Mouse (Mus musculus): ENCODE data around the gene Vipr1.

Vipr1 gene

GRCm38 (mm10) chr9:121677476-121677875 lies 35.0 kb downstream of the Vipr1 start:
- no peak for DNase-seq (ENCODE audit: low spot score)

GRCm38 (mm10) chr9:121679549-121679948 lies 37.0 kb downstream of the Vipr1 start:
- peak; percentile 37 for DNase-seq (ENCODE audit: low spot score)

- no peak for DNase-seq (ENCODE audit: low spot score)
Observed at GRCm38 (mm10) chr9:121681191-121681590, 38.7 kb downstream of the Vipr1 start.

DNA sequence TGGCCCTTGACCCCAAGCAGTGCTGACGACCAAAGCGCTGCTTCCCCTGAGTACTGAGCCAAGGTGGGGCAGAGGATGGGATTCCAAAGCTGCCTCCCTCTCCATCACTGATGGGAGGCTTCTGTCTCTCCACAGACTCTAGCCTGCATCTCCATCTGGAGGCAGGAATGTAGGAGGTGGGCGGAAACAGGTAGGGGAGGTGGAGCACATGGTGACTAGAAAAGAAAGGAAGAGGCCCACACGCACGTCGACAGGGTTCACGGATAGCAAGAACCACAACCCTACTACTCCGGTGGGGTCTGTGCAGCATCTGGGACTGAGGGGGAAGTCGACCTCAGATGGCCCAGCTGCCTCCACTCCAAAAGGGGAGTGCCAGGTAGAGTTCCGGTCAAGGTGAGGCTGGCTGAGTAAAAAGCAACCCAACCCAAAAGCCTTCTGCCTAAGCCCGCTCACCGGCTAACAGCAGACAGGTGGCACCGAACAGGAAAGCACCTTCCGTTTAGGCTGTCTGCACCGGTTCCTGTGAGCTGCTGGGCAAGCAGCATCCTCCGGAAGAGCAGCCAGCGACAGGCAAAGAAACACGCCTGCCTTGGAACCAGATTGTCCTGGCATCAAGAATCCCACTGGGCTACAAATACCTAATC lies 39.6 kb downstream of the Vipr1 start:
- DNase-seq (ENCODE audit: low spot score) = no peak

- DNase-seq (ENCODE audit: low spot score) = no peak
Observed at GRCm38 (mm10) chr9:121684702-121685101, 42.2 kb downstream of the Vipr1 start.

DNA sequence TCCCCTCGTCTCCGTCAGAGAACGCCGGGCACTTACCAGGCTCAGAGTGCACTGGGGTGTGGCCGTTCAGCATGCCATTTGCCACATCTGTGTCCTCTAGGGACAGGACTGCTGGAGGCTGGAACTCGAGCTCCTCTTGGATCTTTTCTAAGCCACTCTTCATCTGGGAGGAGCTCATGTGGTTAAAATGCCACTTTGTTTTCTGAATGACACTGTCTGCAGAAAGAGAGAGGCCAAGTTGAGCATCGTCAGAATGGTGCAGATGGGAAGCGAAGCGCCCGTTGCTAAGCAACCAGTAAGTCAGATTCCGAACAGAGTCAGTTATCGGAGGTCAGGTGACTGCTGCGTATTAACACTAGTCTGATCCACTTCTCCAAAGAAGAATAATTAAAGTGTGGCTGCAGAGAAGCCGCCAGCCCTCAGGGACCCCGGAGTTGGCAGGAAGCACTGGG lies 47.7 kb downstream of the Vipr1 start:
- no peak for DNase-seq (ENCODE audit: low spot score)

DNA sequence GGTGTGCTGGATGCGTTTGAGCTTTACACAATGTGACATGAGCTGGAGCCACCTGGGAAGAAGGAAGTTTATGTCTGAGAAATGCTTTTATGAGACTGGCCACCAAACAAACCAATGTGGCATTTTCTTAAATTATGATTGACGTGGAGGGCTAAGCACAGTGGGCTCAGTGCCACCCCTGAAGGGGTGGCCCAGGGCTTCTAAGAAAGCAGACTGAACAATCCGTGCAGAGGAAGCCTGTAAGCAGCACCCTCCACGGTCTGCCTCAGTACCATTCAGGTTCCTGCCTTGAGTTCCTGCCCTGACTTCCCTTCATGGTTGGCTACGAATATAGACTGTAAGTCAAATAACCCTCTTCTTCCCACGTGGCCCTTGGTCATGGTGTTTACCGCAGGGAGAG lies 48.2 kb downstream of the Vipr1 start:
- no peak for DNase-seq (ENCODE audit: low spot score)

GRCm38 (mm10) chr9:121694736-121695135 lies 52.2 kb downstream of the Vipr1 start:
- no peak for DNase-seq (ENCODE audit: low spot score)

- DNase-seq (ENCODE audit: low spot score) = no peak
Observed at GRCm38 (mm10) chr9:121696626-121697025, 54.1 kb downstream of the Vipr1 start.

DNA sequence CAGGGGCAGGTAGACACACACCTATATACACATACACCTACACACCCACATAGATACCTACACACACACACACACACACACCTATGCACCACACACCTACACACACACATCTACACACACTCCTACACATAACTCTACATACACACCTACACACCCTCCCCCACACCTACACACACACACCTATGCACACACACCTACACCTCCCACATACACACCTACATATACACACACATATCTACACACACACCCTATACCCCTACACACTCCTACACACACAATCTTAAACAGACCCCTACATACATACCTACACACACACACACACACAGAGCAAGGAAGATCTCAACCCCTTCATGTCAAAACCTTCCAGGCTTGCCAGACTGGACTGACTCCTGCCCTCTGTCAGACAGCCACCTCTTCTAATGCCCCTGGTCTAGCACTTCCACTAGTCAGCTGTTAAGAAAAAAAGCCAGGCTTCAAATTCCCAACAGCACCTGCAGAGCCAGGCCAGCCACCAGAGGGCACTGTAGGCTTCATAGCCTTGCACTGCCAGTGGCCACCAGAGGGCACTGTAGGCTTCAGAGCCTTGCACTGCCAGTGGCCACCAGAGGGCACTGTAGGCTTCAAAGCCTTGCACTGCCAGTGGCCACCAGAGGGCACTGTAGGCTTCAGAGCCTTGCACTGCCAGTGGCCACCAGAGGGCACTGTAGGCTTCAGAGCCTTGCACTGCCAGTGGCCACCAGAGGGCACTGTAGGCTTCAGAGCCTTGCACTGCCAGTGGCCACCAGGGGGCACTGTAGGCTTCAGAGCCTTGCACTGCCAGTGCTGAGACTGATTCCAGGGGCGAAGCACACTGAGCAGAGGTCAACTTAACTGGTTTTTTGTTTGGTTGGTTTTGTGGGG lies 54.9 kb downstream of the Vipr1 start:
- peak; percentile 58 for DNase-seq (ENCODE audit: low spot score)

DNA sequence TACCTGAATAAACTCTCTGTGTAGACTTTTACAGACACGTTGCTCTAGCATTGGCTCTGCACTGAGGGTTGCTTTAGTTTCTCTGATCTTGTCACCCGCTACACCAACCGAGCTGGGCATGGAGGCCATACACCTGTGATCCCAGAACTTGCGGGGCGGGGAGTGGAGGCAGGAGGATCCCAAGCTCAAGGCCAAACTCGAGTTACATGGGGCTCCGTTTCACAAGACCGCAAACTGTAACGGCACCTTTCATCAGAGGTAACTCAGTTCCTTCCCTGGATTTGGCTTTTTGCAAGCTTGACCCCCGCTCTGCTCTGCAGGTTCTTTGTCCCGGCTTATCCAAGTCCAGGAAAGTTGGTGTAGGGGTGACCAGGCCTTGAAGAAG lies 61.7 kb downstream of the Vipr1 start:
- no peak for DNase-seq (ENCODE audit: low spot score)

- DNase-seq (ENCODE audit: low spot score) = peak; percentile 75
Observed at GRCm38 (mm10) chr9:121704646-121705625, 62.4 kb downstream of the Vipr1 start, which contains the start of gene Sec22c. Gene Sec22c (minus strand): TSS chr9:121705490.

DNA sequence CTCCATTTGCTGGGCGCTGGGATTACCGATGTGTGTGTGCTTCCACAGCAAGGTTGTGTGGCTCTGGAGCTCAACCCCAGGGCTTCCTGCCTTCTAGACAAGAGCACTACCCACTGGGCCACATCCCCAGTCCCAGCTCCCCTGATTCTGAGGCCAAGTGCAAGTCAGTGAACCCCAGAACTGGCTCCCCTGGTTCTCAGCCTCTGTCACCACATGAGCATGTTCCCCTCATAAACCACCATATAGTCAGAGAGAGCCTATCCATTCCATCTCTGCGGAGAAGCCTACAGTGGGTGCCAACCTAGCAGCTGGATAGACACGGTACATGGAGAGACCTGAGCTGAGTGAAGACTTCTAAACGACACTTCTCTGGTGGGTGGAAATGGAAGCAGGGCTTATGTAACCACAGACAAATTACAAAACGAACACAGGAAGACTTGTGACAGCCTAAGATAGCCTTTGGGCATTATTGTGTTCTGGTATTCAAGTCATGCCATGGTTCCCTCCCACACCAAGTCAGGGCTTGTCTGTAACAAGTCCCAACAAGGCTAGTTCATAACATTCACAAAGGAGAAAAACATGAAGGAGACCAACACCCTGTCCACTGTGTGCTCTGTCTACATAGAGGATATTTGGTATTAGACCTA lies 63.6 kb downstream of the Vipr1 start:
- DNase-seq (ENCODE audit: low spot score) = no peak

DNA sequence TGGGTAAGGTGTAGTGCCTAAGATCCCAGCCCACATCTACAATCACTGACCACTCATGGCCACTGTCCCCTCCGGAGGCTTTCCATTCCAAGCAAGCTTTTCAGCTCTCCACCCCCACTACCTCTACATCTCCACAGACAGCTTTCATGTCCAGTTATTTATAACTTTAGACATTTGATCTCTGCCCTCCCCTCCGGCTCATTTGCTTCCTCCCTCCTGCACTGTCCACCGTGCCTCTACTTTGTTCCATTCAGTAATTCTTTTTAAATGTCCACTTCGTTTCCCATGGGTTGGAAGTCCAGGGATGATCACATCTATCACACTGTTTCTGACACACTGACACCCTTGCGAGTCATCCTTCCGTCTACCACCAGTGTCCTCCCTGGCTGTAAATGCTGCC lies 65.3 kb downstream of the Vipr1 start:
- DNase-seq (ENCODE audit: low spot score) = no peak

DNA sequence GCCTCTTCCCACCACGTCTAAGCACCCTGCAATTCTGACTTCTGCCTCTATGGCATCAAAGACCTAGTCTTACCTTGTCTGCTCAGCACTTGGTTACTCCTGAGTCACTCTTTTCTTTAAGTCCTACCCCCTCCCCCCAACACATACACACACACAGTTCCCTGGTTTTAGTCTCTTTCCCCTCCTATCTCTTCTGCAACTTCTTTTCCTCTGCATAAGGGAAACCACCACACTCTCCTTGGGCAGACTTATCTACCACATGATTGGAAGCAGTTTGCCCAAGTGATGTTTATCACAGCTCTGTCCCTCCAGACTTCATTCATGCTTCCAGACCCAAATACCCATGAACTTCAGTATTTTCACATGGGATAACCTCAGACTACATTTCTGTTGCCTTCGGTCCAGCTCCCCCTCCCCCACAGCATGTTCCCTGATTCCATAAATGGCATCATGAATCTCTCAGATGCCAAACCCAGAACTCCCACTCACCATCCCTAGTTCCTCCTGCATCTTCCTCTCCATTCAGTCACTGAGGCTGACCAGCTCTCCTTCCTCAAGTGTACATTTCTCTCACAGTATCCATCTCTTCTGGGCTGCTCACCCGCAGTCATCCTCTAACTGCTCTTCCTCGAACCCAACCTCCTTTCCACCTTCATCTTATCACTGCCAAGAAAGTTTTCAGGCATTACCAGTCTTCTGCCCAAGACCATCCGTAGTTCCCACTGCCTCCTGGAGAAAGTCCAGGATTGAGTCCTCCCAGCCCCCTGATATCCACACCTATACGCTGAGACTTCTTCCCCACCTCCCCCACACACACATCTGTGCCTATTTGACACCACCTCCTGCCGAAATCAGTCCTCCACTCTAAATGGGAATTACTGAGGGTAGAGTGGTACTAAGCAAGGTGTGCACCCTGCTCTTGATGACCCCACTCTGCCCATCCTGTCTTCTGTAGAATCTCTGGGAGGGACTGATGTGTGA lies 66.3 kb downstream of the Vipr1 start:
- DNase-seq (ENCODE audit: low spot score) = no peak

- peak; percentile 95 for DNase-seq (ENCODE audit: low spot score)
Observed at GRCm38 (mm10) chr9:121709898-121710583, 67.5 kb downstream of the Vipr1 start, which contains the start of gene Ss18l2. Gene Ss18l2 (plus strand): TSS chr9:121710329.

DNA sequence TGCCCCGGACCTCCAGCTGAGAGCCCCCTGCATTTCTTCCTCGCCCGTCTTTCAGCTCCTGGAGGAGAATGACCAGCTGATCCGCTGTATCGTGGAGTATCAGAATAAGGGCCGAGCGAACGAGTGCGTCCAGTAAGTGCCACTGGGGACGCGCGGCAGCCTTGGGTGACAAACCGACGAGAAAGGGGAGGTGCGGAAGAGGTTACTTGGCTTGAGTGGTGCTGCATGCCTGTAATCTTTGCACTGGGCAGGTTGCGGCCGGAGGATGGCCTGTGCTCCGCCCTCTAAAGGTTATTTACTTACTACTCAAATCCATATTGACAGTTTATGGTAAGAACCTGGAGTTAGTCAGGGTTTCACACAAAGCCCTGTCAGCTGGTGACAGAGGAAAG lies 68.1 kb downstream of the Vipr1 start:
- DNase-seq (ENCODE audit: low spot score) = no peak

GRCm38 (mm10) chr9:121717048-121717447 lies 74.5 kb downstream of the Vipr1 start:
- no peak for DNase-seq (ENCODE audit: low spot score)

- peak; percentile 21 for DNase-seq (ENCODE audit: low spot score)
Observed at GRCm38 (mm10) chr9:121718070-121718705, 75.7 kb downstream of the Vipr1 start.

All from ovary, postnatal 14 days (tissue).